Mouse (Mus musculus) lung, embryonic 16.5 days (tissue): ENCODE results near the gene Ralgapa2. TPM values are rescaled to one million over a fixed set of nuclear protein-coding genes. Genes with fewer than 3 reads are reported as not detected.

Experiments
- ATAC-seq: fragments of 200-750 bp; cut with Nextera tagmentation; 2 replicates; pipeline ENCODE4 v1.8.0; 2017; ENCODE audit warnings: low read depth, mild to moderate bottlenecking, moderate library complexity
- H3K27ac ChIP-seq: fragments of 300-500 bp; sonication (generic); 2 replicates; pipeline ENCODE4 v1.5.1; 2014; ENCODE audit warnings: mild to moderate bottlenecking, control low read depth, low read length
- H3K27me3 ChIP-seq: fragments of 300-500 bp; sonication (generic); 2 replicates; pipeline ENCODE4 v1.6.1; 2014; ENCODE audit warnings: low read depth, low read length, mixed read lengths; ENCODE audit not compliant: control insufficient read depth, insufficient read depth
- H3K36me3 ChIP-seq: fragments of 300-500 bp; sonication (generic); 2 replicates; pipeline ENCODE4 v1.6.1; 2014; ENCODE audit warnings: low read length; ENCODE audit not compliant: control insufficient read depth, insufficient read depth
- H3K4me1 ChIP-seq: fragments of 300-500 bp; sonication (generic); replicated peaks from 2 replicates; pipeline ENCODE4 v1.6.1; 2014; ENCODE audit warnings: low read length, mixed read lengths; ENCODE audit not compliant: control insufficient read depth, insufficient read depth
- H3K4me2 ChIP-seq: fragments of 300-500 bp; sonication (generic); 2 replicates; pipeline ENCODE4 v1.6.1; 2014; ENCODE audit warnings: low read depth, low read length, control low read depth
- H3K4me3 ChIP-seq: fragments of 300-500 bp; sonication (generic); 2 replicates; pipeline ENCODE4 v1.5.1; 2014; ENCODE audit warnings: mild to moderate bottlenecking, low read length, control low read depth
- H3K9ac ChIP-seq: fragments of 300-500 bp; sonication (generic); 2 replicates; pipeline ENCODE4 v1.6.1; 2014; ENCODE audit warnings: low read length, control low read depth
- H3K9me3 ChIP-seq: fragments of 300-500 bp; sonication (generic); 2 replicates; pipeline ENCODE4 v1.6.1; 2016; ENCODE audit warnings: low read length; ENCODE audit not compliant: control insufficient read depth
- WGBS: fragments of 180-500 bp; shearing (Covaris S2); extraction: QIAGEN DNeasy Blood & Tissue Kit; methylation state at CpG from one replicate; pipeline ENCODE4 v1.1.7; 2014; 5-methylcytosine and 5-hydroxymethylcytosine counted together
- polyA plus RNA-seq: library from polyadenylated mRNA; unstranded; fragments of >200 nt; fragmentation: Nextera tagmentation; extraction: Ambion mirVana; gene quantifications from 2 replicates; pipeline ENCODE4 v1.2.1, GENCODE M21; 2015

Gene Ralgapa2
- polyA plus RNA-seq, 1 experiment from 2014 or later, result 8.4 TPM

DNA sequence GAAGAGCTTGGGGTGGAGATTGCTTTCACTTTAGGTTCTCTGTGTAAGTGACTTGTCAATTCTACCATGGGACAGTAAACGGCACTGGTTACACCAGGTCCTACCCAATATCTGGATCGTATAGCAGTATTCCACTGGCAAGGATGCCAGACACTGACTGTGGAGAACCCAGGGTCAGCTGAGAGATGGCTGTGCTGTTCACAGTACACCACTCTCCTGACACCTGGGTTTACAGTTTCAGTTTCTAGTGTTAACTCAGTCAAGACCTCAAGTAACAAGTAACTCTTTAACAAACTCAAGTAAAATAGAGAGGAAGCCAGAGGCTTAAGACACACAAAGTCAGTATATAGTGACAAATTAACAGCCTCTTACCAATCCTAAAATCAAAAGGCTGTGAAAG is 54.6 kb downstream of the Ralgapa2 start:
- Histone ChIP-seq H3K36me3 (no peaks in the 10 kb centered on the region), H3K4me2 (no peak overlapping the region), H3K9ac (no peak overlapping the region), H3K27me3 (no peaks in the 10 kb centered on the region), H3K9me3 (no peaks in the 10 kb centered on the region), H3K27ac (no peak overlapping the region), H3K4me3 (no peak overlapping the region), H3K4me1 (no peaks in the 10 kb centered on the region)
- no peak for ATAC-seq
- WGBS, result 53% methylated on average over 2 of the region's 2 CpGs

GRCm38 (mm10) chr2:146456612-146457011 is 55.5 kb downstream of the Ralgapa2 start:
- Histone ChIP-seq H3K4me2 (no peak overlapping the region), H3K27me3 (no peaks in the 10 kb centered on the region), H3K36me3 (no peaks in the 10 kb centered on the region), H3K27ac (no peak overlapping the region), H3K4me3 (no peak overlapping the region), H3K9me3 (no peaks in the 10 kb centered on the region), H3K9ac (no peak overlapping the region), H3K4me1 (no peaks in the 10 kb centered on the region)
- ATAC-seq, result no peak
- WGBS, result 58% methylated on average over 7 of the region's 7 CpGs

GRCm38 (mm10) chr2:146456062-146456461 is 56.1 kb downstream of the Ralgapa2 start:
- Histone ChIP-seq H3K9ac (no peak overlapping the region), H3K27ac (no peak overlapping the region), H3K27me3 (no peaks in the 10 kb centered on the region), H3K9me3 (no peaks in the 10 kb centered on the region), H3K4me2 (no peak overlapping the region), H3K36me3 (no peaks in the 10 kb centered on the region), H3K4me1 (no peaks in the 10 kb centered on the region), H3K4me3 (no peak overlapping the region)
- 85% methylated on average over 4 of the region's 4 CpGs for WGBS
- no peak for ATAC-seq

DNA sequence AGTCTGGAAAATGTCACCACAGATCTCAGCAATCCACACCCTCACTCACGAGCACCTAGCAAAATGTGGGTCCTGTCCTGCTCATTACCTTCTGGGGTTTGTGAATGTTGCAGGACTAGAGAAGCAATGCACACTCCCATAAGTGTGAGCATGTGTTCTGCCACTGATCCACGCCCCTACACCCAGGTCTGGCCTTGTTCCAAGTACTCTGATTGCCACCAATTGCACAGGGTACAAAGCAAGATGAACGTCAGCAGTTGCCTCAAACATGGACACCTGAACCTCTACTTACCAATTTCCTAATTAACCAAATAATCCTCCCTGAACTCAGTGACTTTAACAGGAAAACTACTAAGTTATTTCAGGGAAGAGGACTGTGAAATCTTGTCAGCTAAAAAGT is 68.1 kb downstream of the Ralgapa2 start:
- ATAC-seq, result no peak
- Histone ChIP-seq H3K4me2 (no peak overlapping the region), H3K27me3 (no peaks in the 10 kb centered on the region), H3K9ac (no peak overlapping the region), H3K9me3 (no peaks in the 10 kb centered on the region), H3K36me3 (no peaks in the 10 kb centered on the region; the same call in 1 of the 2 replicates), H3K27ac (no peak overlapping the region), H3K4me1 (no peaks in the 10 kb centered on the region), H3K4me3 (no peak overlapping the region)
- 60% methylated on average over 3 of the region's 3 CpGs for WGBS

DNA sequence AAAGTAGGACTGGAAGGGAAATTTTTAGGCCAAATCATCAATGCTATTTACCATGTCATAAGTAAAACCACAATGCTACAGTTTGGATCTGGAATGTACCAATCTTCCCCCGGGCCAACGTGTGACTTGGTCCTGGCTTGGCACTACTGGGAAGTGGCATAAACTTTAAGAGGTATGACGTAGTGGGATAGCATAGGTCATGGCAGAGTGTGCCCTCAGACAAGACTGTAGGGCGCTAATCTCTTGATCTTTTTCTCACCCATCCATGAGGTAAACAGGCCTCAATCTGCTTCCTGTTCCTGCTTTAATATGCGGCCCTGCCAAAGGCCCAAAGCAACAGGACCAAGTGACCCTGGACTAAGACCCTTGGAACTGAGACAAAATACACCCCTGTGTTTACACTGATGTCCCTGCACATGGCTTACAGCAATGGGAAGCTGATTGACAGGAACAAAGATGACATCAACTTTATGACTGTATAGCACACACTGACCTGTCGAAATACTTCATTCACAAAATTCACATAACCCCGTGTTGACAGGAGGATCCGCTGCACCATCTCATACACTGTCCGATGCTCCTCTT is 68.8 kb downstream of the Ralgapa2 start:
- Histone ChIP-seq H3K27me3 (no peaks in the 10 kb centered on the region), H3K4me3 (no peak overlapping the region), H3K36me3 (no peaks in the 10 kb centered on the region; the same call in 1 of the 2 replicates), H3K9ac (no peak overlapping the region), H3K4me1 (no peaks in the 10 kb centered on the region), H3K4me2 (no peak overlapping the region), H3K9me3 (no peaks in the 10 kb centered on the region), H3K27ac (no peak overlapping the region)
- 82% methylated on average over 9 of the region's 9 CpGs for WGBS
- no peak for ATAC-seq

DNA sequence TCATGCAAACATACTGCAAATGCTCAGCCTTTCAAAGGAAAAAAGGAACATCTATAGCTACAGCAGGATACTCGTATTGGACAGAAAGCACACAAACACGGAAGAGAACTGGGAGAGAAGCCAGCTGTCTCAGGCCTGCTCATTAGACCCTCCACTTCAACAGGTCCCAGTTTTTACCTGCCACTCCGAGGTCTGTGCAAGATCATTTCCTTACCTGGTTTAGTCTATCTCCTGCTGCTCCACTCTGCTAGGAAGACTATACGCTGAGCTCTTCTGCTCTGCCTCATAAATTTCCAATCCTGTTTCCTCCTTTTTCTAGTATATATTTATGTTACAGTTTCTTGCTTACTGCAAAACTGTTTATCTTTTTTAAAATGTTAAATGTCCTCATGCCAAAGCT is 70.4 kb downstream of the Ralgapa2 start:
- no peak for ATAC-seq
- Histone ChIP-seq H3K4me2 (no peak overlapping the region), H3K27ac (no peak overlapping the region)

GRCm38 (mm10) chr2:146428751-146429150 is 83.4 kb downstream of the Ralgapa2 start:
- no peaks in the 10 kb centered on the region for H3K9me3 ChIP-seq
- H3K4me3 ChIP-seq, result no peak overlapping the region
- H3K4me2 ChIP-seq, result no peak overlapping the region
- WGBS, result 79% methylated on average over 3 of the region's 3 CpGs
- H3K4me1 ChIP-seq, result no peaks in the 10 kb centered on the region
- ATAC-seq, result no peak
- no peak overlapping the region for H3K27ac ChIP-seq
- H3K9ac ChIP-seq, result no peak overlapping the region
- no peaks in the 10 kb centered on the region for H3K27me3 ChIP-seq
- no peaks in the 10 kb centered on the region; the same call in 1 of the 2 replicates for H3K36me3 ChIP-seq

More for the DNA sequence above, 70.4 kb downstream of the Ralgapa2 start:
- no peak overlapping the region for H3K4me3 ChIP-seq
- no peaks in the 10 kb centered on the region for H3K4me1 ChIP-seq
- H3K36me3 ChIP-seq, result no peaks in the 10 kb centered on the region; the same call in 1 of the 2 replicates
- WGBS, result 60% methylated on average over 4 of the region's 4 CpGs
- no peaks in the 10 kb centered on the region for H3K27me3 ChIP-seq
- H3K9ac ChIP-seq, result no peak overlapping the region
- no peaks in the 10 kb centered on the region for H3K9me3 ChIP-seq

DNA sequence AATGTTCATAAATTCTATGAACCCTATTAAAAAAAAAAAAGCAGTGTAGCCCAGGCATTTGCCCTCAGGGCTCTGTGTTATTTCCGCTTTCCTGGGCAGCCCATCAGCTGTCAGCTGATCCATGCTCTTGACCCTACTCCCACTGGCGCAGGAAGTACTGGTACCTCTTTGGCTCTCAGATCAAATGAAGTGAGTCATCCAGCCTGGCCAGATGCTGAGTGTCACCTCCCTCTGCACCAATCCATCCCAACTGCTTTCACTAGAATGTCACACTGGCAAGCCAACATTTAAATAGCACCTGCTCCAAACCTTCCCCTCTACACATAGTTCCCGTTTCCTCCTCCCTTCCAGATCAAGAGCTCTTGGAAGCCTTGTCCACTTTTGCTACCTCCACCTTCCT is 84.8 kb downstream of the Ralgapa2 start:
- 81% methylated on average over 3 of the region's 3 CpGs for WGBS

GRCm38 (mm10) chr2:146426321-146426720 is 85.8 kb downstream of the Ralgapa2 start:
- WGBS, result 77% methylated on average over 7 of the region's 7 CpGs
- Histone ChIP-seq H3K27ac (no peak overlapping the region), H3K9ac (no peak overlapping the region), H3K4me1 (no peaks in the 10 kb centered on the region), H3K4me2 (no peak overlapping the region), H3K9me3 (no peaks in the 10 kb centered on the region), H3K36me3 (no peaks in the 10 kb centered on the region; the same call in 1 of the 2 replicates), H3K4me3 (no peak overlapping the region), H3K27me3 (no peaks in the 10 kb centered on the region)
- ATAC-seq, result no peak

More for the DNA sequence above, 84.8 kb downstream of the Ralgapa2 start:
- Histone ChIP-seq H3K4me2 (no peak overlapping the region), H3K27me3 (no peaks in the 10 kb centered on the region), H3K36me3 (no peaks in the 10 kb centered on the region; the same call in 1 of the 2 replicates), H3K4me3 (no peak overlapping the region), H3K27ac (no peak overlapping the region), H3K9me3 (no peaks in the 10 kb centered on the region), H3K9ac (no peak overlapping the region), H3K4me1 (no peaks in the 10 kb centered on the region)
- no peak for ATAC-seq

DNA sequence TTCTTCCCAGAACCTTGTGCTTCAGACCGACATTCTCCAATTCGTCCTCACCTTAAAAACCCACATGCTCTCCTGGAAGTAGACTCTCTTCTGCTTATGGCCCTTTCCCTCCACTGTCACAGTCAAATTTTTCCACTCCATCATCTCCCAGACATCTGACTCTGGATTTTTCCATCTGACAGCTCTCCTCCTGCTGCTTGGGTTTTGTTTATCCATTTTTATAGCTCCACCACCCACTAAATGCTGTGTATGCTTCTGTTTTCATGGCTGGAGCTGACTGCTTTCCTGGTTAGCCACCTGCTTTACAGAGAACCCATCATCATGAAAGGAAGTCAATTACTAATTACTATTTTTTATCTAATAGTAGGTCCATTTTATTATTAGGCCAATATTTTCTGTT is 86.9 kb downstream of the Ralgapa2 start:
- Histone ChIP-seq H3K9ac (no peak overlapping the region), H3K4me2 (no peak overlapping the region), H3K36me3 (no peaks in the 10 kb centered on the region; the same call in 1 of the 2 replicates), H3K4me3 (no peak overlapping the region), H3K9me3 (no peaks in the 10 kb centered on the region), H3K27me3 (no peaks in the 10 kb centered on the region), H3K27ac (no peak overlapping the region), H3K4me1 (no peaks in the 10 kb centered on the region)
- 82% methylated on average over 2 of the region's 2 CpGs for WGBS
- no peak for ATAC-seq
